ENCODE assay signal across 34 mouse cellular contexts in the genomic region with DNA sequence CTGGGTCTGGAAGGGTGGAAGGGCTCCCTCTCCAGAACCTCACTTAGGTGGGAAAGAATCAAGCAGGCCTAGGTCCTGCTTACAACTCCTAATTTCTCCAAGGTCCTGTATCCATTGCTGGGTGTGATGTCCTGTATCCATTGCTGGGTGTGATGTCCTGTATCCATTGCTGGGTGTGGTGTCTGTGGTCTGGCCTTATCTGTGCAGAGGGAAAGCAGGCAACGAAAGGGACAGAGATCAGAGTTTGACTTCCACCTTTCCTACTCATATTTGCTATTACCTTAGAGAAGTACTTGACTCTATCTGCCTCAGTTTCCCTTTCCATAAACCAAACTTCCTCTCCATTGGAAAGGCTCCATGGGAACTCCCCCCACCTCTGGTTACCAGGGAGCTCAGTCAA. TPM values are rescaled to one million over a fixed set of nuclear protein-coding genes. Genes with fewer than 3 reads are reported as not detected.
DNase-seq lines count a peak whose midpoint lies in the region; ATAC-seq and TF ChIP-seq lines count a peak whose summit lies in the region.
"Had no signal": no experiment of that assay in that cellular context is flagged by ENCODE, and none has a peak within 500 bp of the region (broad histone marks: within the 10 kb centered on the region; RNA-seq: fewer than 3 reads in every experiment).

No protein-coding gene starts in this region.

- peak overlapping the region; percentile 8; the same call in 1 of the 2 replicates for H3K4me2 ChIP-seq in intestine, embryonic 16.5 days (ENCODE audit: low read depth, low read length)
- H3K4me2 ChIP-seq in intestine, postnatal 0 days (replicated peaks; ENCODE audit: low read depth), result no peak overlapping the region
- peak overlapping the region; percentile 96 for H3K4me2 ChIP-seq in myocyte (ENCODE audit: low read depth)
- H3K4me2 ChIP-seq: heart, embryonic 12.5 days; hindbrain, embryonic 14.5 days; neural tube, embryonic 12.5 days had no signal

- no peak overlapping the region for H3ac ChIP-seq in myocyte (ENCODE audit: control insufficient read depth, insufficient read length)

- H3K4me3 ChIP-seq in intestine, embryonic 16.5 days (ENCODE audit: low read length), result no peak overlapping the region
- no peak overlapping the region for H3K4me3 ChIP-seq in intestine, postnatal 0 days (ENCODE audit: low read depth, low read length)
- peak overlapping the region; percentile 91 for H3K4me3 ChIP-seq in megakaryocyte, embryonic 14.5 days (replicated peaks)
- peak overlapping the region; percentile 97 for H3K4me3 ChIP-seq in myocyte
- H3K4me3 ChIP-seq: heart, embryonic 12.5 days; neural tube, embryonic 12.5 days had no signal

- H3K27me3 ChIP-seq in intestine, embryonic 16.5 days (replicated peaks; ENCODE audit: control insufficient read depth, insufficient read depth, low read length), result no peaks in the 10 kb centered on the region
- no peaks in the 10 kb centered on the region for H3K27me3 ChIP-seq in intestine, postnatal 0 days (replicated peaks; ENCODE audit: control insufficient read depth, insufficient read depth, low read length)
- no peaks in the 10 kb centered on the region for H3K27me3 ChIP-seq in megakaryocyte, embryonic 14.5 days (replicated peaks)
- no peaks in the 10 kb centered on the region for H3K27me3 ChIP-seq in myocyte (ENCODE audit: control insufficient read depth, insufficient read depth, insufficient read length)
- H3K27me3 ChIP-seq: heart, embryonic 12.5 days; neural tube, embryonic 12.5 days; stomach, embryonic 15.5 days had no signal

- H3K27ac ChIP-seq in intestine, embryonic 16.5 days (ENCODE audit: low read length), result no peak overlapping the region
- H3K27ac ChIP-seq in intestine, postnatal 0 days (ENCODE audit: low read depth, low read length), result no peak overlapping the region
- H3K27ac ChIP-seq: hindbrain, embryonic 14.5 days; neural tube, embryonic 12.5 days; stomach, embryonic 15.5 days had no signal

- peaks cover 24% of the 10 kb centered on the region for H3K79me2 ChIP-seq in myocyte (ENCODE audit: control insufficient read depth, insufficient read depth)

- DNase-seq in c-Kit-positive CD71-positive TER-119-negative erythroid progenitor cells, embryonic 14.5 days (ENCODE audit: low read depth), result peak; percentile 23
- DNase-seq in layer of hippocampus, postnatal 36 days, result no peak
- DNase-seq: adrenal gland, adult 8-10 months; cerebellum, adult 11 months; cerebellum, adult 9-10 months; cerebellum, postnatal 36 days; gastrocnemius, postnatal 36 days; heart, adult 18-20 months; heart, postnatal 4 days; kidney, adult 9 months; kidney, postnatal 10 days; layer of hippocampus, adult 9-11 months; lung, adult 2 months; lung, postnatal 14 days; right cerebral cortex, postnatal 14 days had no signal

- no peak overlapping the region for H3K9ac ChIP-seq in intestine, embryonic 16.5 days (ENCODE audit: low read depth, low read length)
- H3K9ac ChIP-seq in intestine, postnatal 0 days (ENCODE audit: low read depth, low read length), result no peak overlapping the region
- H3K9ac ChIP-seq: heart, embryonic 12.5 days; hindbrain, embryonic 14.5 days; neural tube, embryonic 12.5 days; stomach, embryonic 15.5 days had no signal

- H3K36me3 ChIP-seq in intestine, embryonic 16.5 days (ENCODE audit: control insufficient read depth, insufficient read depth, low read length), result no peaks in the 10 kb centered on the region
- no peaks in the 10 kb centered on the region for H3K36me3 ChIP-seq in intestine, postnatal 0 days (ENCODE audit: control insufficient read depth, insufficient read depth)
- H3K36me3 ChIP-seq in megakaryocyte, embryonic 14.5 days (replicated peaks; ENCODE audit: low read length), result peaks cover 49% of the 10 kb centered on the region
- peaks cover 28% of the 10 kb centered on the region for H3K36me3 ChIP-seq in myocyte (ENCODE audit: control insufficient read depth, insufficient read depth)
- H3K36me3 ChIP-seq: heart, embryonic 12.5 days; neural tube, embryonic 12.5 days; stomach, embryonic 15.5 days had no signal

- TF ChIP-seq CTCF in intestine, postnatal 0 days (IDR thresholded peaks at IDR 0.05; ENCODE audit: low read depth), result no peak

- ATAC-seq in intestine, embryonic 16.5 days, result no peak
- no peak for ATAC-seq in intestine, postnatal 0 days
- no peak for ATAC-seq in megakaryocyte, adult 5-6 weeks (ENCODE audit: poor library complexity, severe bottlenecking)
- ATAC-seq: activated CD4-positive, CD25-positive, alpha-beta regulatory T cell, adult 4 months; forebrain, embryonic 14.5 days; inflammation-experienced regulatory T-cells, adult 6 months; midbrain, embryonic 16.5 days had no signal

- WGBS in intestine, embryonic 16.5 days, result 72% methylated on average over 1 of the region's 1 CpGs
- WGBS in intestine, postnatal 0 days, result 62% methylated on average over 1 of the region's 1 CpGs

- peaks cover 11% of the 10 kb centered on the region for H3K4me1 ChIP-seq in intestine, embryonic 16.5 days (ENCODE audit: control insufficient read depth, insufficient read depth, low read length)
- H3K4me1 ChIP-seq in intestine, postnatal 0 days (replicated peaks; ENCODE audit: control insufficient read depth, insufficient read depth, low read length), result no peaks in the 10 kb centered on the region; the same call in 1 of the 2 replicates
- H3K4me1 ChIP-seq in megakaryocyte, embryonic 14.5 days, result peaks cover 96% of the 10 kb centered on the region

- TF ChIP-seq POLR2A in myocyte (IDR thresholded peaks at IDR 0.05; ENCODE audit: insufficient read length, low read depth), result no peak

- no peaks in the 10 kb centered on the region for H3K9me3 ChIP-seq in intestine, embryonic 16.5 days (ENCODE audit: control insufficient read depth, low read length)
- H3K9me3 ChIP-seq in intestine, postnatal 0 days (ENCODE audit: control insufficient read depth), result no peaks in the 10 kb centered on the region
- H3K9me3 ChIP-seq in megakaryocyte, embryonic 14.5 days, result no peaks in the 10 kb centered on the region
- H3K9me3 ChIP-seq: heart, embryonic 12.5 days; neural tube, embryonic 12.5 days; stomach, embryonic 15.5 days had no signal

TF ChIP-seq in myocyte, 11 proteins besides CTCF, POLR2A, EP300 and RAD21:
- TF ChIP-seq MAX (IDR thresholded peaks at IDR 0.05; ENCODE audit: low read depth) (no peak), MYOD1 (IDR thresholded peaks at IDR 0.05; ENCODE audit: control insufficient read depth in 1 of 3, insufficient read length in 2 of 3, low read depth in 2 of 3) (no peak), TCF12 (IDR thresholded peaks at IDR 0.05; ENCODE audit: insufficient read depth, poor library complexity, severe bottlenecking) (no peak), USF1 (IDR thresholded peaks at IDR 0.05; ENCODE audit: low read depth) (no peak)

RNA-seq across cellular contexts. Expression of a gene that starts 7.3 kb away (rescaled TPM):
- polyA plus RNA-seq in intestine, embryonic 16.5 days (2015; fragmentation: Nextera tagmentation; extraction: Ambion mirVana), result 70.8 and 73.3 TPM in 2 replicates
- polyA plus RNA-seq in intestine, postnatal 0 days (2015; fragmentation: Nextera tagmentation; extraction: Ambion mirVana), result 28.2 and 30.8 TPM in 2 replicates
- polyA plus RNA-seq in megakaryocyte, embryonic 14.5 days (2012; ENCODE audit: insufficient read depth, low replicate concordance), result 27.5 TPM in 1 of 2 replicates, not detected in the other
- total RNA-seq in megakaryocyte, adult 5-6 weeks (2015), result 54.7 and 61.4 TPM in 2 replicates
- total RNA-seq in megakaryocyte, adult 5-6 weeks (2017), result 108 and 126 TPM in 2 replicates
- 244 TPM for polyA plus RNA-seq in myocyte (2012; fragmentation: generic; extraction: Trizol)
- total RNA-seq in layer of hippocampus, postnatal 36 days (2021), result 1 to 10 TPM; 7.5 to 7.9 TPM

RNA-seq across cellular contexts. Expression of a gene that starts 25.7 kb away (rescaled TPM):
- polyA plus RNA-seq in intestine, embryonic 16.5 days (2015; fragmentation: Nextera tagmentation; extraction: Ambion mirVana), result 42.7 and 49.8 TPM in 2 replicates
- 21.7 and 25.8 TPM in 2 replicates for polyA plus RNA-seq in intestine, postnatal 0 days (2015; fragmentation: Nextera tagmentation; extraction: Ambion mirVana)
- polyA plus RNA-seq in megakaryocyte, embryonic 14.5 days (2012; ENCODE audit: insufficient read depth, low replicate concordance), result 31.0 and 69.1 TPM in 2 replicates
- total RNA-seq in megakaryocyte, adult 5-6 weeks (2015), result 42.1 and 55.6 TPM in 2 replicates
- 27.3 and 35.5 TPM in 2 replicates for total RNA-seq in megakaryocyte, adult 5-6 weeks (2017)
- polyA plus RNA-seq in myocyte (2012; fragmentation: generic; extraction: Trizol), result 35.3 TPM
- total RNA-seq in layer of hippocampus, postnatal 36 days (2021), result 10 to 100 TPM; 25.6 to 30.3 TPM

RNA-seq across cellular contexts. Expression of a gene that starts 28.6 kb away (rescaled TPM):
- not detected in 2 replicates for polyA plus RNA-seq in intestine, embryonic 16.5 days (2015; fragmentation: Nextera tagmentation; extraction: Ambion mirVana)
- 0.14 TPM in 1 of 2 replicates, not detected in the other for polyA plus RNA-seq in intestine, postnatal 0 days (2015; fragmentation: Nextera tagmentation; extraction: Ambion mirVana)
- polyA plus RNA-seq in megakaryocyte, embryonic 14.5 days (2012; ENCODE audit: insufficient read depth, low replicate concordance), result 1.4 TPM in 1 of 2 replicates, not detected in the other
- total RNA-seq in megakaryocyte, adult 5-6 weeks (2015), result 2.5 and 2.9 TPM in 2 replicates
- total RNA-seq in megakaryocyte, adult 5-6 weeks (2017), result 3.0 and 4.8 TPM in 2 replicates
- not detected for polyA plus RNA-seq in myocyte (2012; fragmentation: generic; extraction: Trizol)
- total RNA-seq in layer of hippocampus, postnatal 36 days (2021), result not detected
- total RNA-seq: adrenal gland, adult 8-10 months; gastrocnemius, postnatal 36 days; heart, adult 18-20 months; heart, postnatal 4 days; left cerebral cortex, adult 18-20 months; left cerebral cortex, postnatal 14 days; liver, adult 2 months had no signal
- polyA plus RNA-seq: activated CD4-positive, CD25-positive, alpha-beta regulatory T cell, adult 4 months; embryonic facial prominence, embryonic 11.5 days; forebrain, embryonic 14.5 days; heart, embryonic 12.5 days; heart, postnatal 0 days; hindbrain, embryonic 14.5 days; inflammation-experienced regulatory T-cells, adult 6 months; limb, embryonic 11.5 days; midbrain, embryonic 16.5 days; neural tube, embryonic 12.5 days had no signal

RNA-seq across cellular contexts. Expression of a gene that starts 37.8 kb away (rescaled TPM):
- 44.7 and 54.7 TPM in 2 replicates for polyA plus RNA-seq in intestine, embryonic 16.5 days (2015; fragmentation: Nextera tagmentation; extraction: Ambion mirVana)
- polyA plus RNA-seq in intestine, postnatal 0 days (2015; fragmentation: Nextera tagmentation; extraction: Ambion mirVana), result 62.9 and 66.6 TPM in 2 replicates
- polyA plus RNA-seq in megakaryocyte, embryonic 14.5 days (2012; ENCODE audit: insufficient read depth, low replicate concordance), result 8.9 and 21.3 TPM in 2 replicates
- 106 and 118 TPM in 2 replicates for total RNA-seq in megakaryocyte, adult 5-6 weeks (2015)
- 59.5 and 77.8 TPM in 2 replicates for total RNA-seq in megakaryocyte, adult 5-6 weeks (2017)
- 3.6 TPM for polyA plus RNA-seq in myocyte (2012; fragmentation: generic; extraction: Trizol)
- total RNA-seq in layer of hippocampus, postnatal 36 days (2021), result 10 to 100 TPM; 28.3 to 32.9 TPM

RNA-seq across cellular contexts. Expression of a gene that starts 38.6 kb away (rescaled TPM):
- polyA plus RNA-seq in intestine, embryonic 16.5 days (2015; fragmentation: Nextera tagmentation; extraction: Ambion mirVana), result 0.65 and 1.5 TPM in 2 replicates
- polyA plus RNA-seq in intestine, postnatal 0 days (2015; fragmentation: Nextera tagmentation; extraction: Ambion mirVana), result 0.44 and 0.57 TPM in 2 replicates
- 30.2 TPM in 1 of 2 replicates, not detected in the other for polyA plus RNA-seq in megakaryocyte, embryonic 14.5 days (2012; ENCODE audit: insufficient read depth, low replicate concordance)
- 27.6 and 30.3 TPM in 2 replicates for total RNA-seq in megakaryocyte, adult 5-6 weeks (2015)
- 98.7 and 99.5 TPM in 2 replicates for total RNA-seq in megakaryocyte, adult 5-6 weeks (2017)
- 4.7 TPM for polyA plus RNA-seq in myocyte (2012; fragmentation: generic; extraction: Trizol)
- under 1 TPM; 0.40 to 0.42 TPM for total RNA-seq in layer of hippocampus, postnatal 36 days (2021)

Comparison
In these comparisons a context has a peak if more than half of its experiments do, and no peak if none do; other contexts are left out.
1. H3K4me3 ChIP-seq: peak in megakaryocyte, embryonic 14.5 days (single experiment) and myocyte (single experiment); none in intestine, embryonic 16.5 days (single experiment) and intestine, postnatal 0 days (single experiment).